Mouse (Mus musculus): Measurements from ENCODE around the gene Dnajc16.
A peak's percentile ranks its signal among the peaks of the same experiment; 100 is the strongest.

- TF ChIP-seq POLR2A (IDR thresholded peaks at IDR 0.05; ENCODE audit: insufficient read depth, low read depth, low read length) (no peak), CTCF (IDR thresholded peaks at IDR 0.05) (0 out of 2 replicates have a peak, but pooled peaks have one; percentile 6), EP300 (IDR thresholded peaks at IDR 0.05; ENCODE audit: insufficient read depth, low read depth, low read length) (no peak)
Observed at GRCm38 (mm10) chr4:141752076-141752421, 38.7 kb downstream of the Dnajc16 start.

All from heart, adult 2 months (tissue).